Mouse (Mus musculus) limb, embryonic 11.5 days (tissue): ENCODE data around the gene Sncg. TPM values are rescaled to one million over a fixed set of nuclear protein-coding genes. Genes with fewer than 3 reads are reported as not detected.
A peak's percentile ranks its signal among the peaks of the same experiment; 100 is the strongest.

Source experiments
- ATAC-seq: fragments of 200-750 bp; cut with Nextera tagmentation; 2 replicates; pipeline ENCODE4 v1.8.0; 2017; ENCODE audit warnings: low read depth; ENCODE audit not compliant: insufficient number of reproducible peaks, low FRiP score, low TSS enrichment
- DNase-seq: peaks from one replicate; pipeline ENCODE4 v3.0.0-alpha.2; 2015; ENCODE audit warnings: low spot score
- H3K27ac ChIP-seq: fragments of 300-500 bp; sonication (generic); replicated peaks from 2 replicates; pipeline ENCODE4 v1.5.1; 2014; ENCODE audit warnings: low read depth, mild to moderate bottlenecking, low read length
- H3K27me3 ChIP-seq: fragments of 300-500 bp; sonication (generic); 2 replicates; pipeline ENCODE4 v1.6.1; 2014; ENCODE audit warnings: mild to moderate bottlenecking, low read length, mixed read lengths; ENCODE audit not compliant: control insufficient read depth, insufficient read depth
- H3K36me3 ChIP-seq: fragments of 300-500 bp; sonication (generic); 2 replicates; pipeline ENCODE4 v1.6.1; 2014; ENCODE audit warnings: mild to moderate bottlenecking, low read length, moderate library complexity, mixed read lengths; ENCODE audit not compliant: control insufficient read depth, insufficient read depth
- H3K4me1 ChIP-seq: fragments of 300-500 bp; sonication (generic); 2 replicates; pipeline ENCODE4 v1.6.1; 2014; ENCODE audit warnings: low read length, mixed read lengths; ENCODE audit not compliant: control insufficient read depth, insufficient read depth
- H3K4me2 ChIP-seq: fragments of 300-500 bp; sonication (generic); 2 replicates; pipeline ENCODE4 v1.6.1; 2014; ENCODE audit warnings: low read depth, mild to moderate bottlenecking, moderate library complexity; ENCODE audit not compliant: severe bottlenecking
- H3K4me3 ChIP-seq: fragments of 300-500 bp; sonication (generic); 2 replicates; pipeline ENCODE4 v1.5.1; 2014; ENCODE audit warnings: low read depth, low read length
- H3K9ac ChIP-seq: fragments of 300-500 bp; sonication (generic); 2 replicates; pipeline ENCODE4 v1.6.1; 2014; ENCODE audit warnings: mild to moderate bottlenecking, low read length
- H3K9me3 ChIP-seq: fragments of 300-500 bp; sonication (generic); 2 replicates; pipeline ENCODE4 v1.6.1; 2016; ENCODE audit warnings: low read length; ENCODE audit not compliant: control insufficient read depth
- WGBS: fragments of 180-500 bp; shearing (Covaris S2); extraction: QIAGEN DNeasy Blood & Tissue Kit; methylation state at CpG from one replicate; pipeline ENCODE4 v1.1.7; 2014; 5-methylcytosine and 5-hydroxymethylcytosine counted together
- polyA plus RNA-seq: library from polyadenylated mRNA; unstranded; fragments of >200 nt; fragmentation: Nextera tagmentation; extraction: Ambion mirVana; gene quantifications from 2 replicates; pipeline ENCODE4 v1.2.1, GENCODE M21; 2014

Sncg gene
- polyA plus RNA-seq, 1 experiment from 2014 or later, result 3.5 TPM

- Histone ChIP-seq H3K9me3 (no peaks in the 10 kb centered on the region; the same call in 1 of the 2 replicates), H3K36me3 (peaks cover 2% of the 10 kb centered on the region), H3K27ac (no peak overlapping the region), H3K4me3 (no peak overlapping the region), H3K4me1 (no peaks in the 10 kb centered on the region), H3K4me2 (no peak overlapping the region), H3K9ac (no peak overlapping the region), H3K27me3 (no peaks in the 10 kb centered on the region)
- WGBS, result 96% methylated on average over 3 of the region's 3 CpGs
- DNase-seq (no peak), ATAC-seq (no peak)
Measured at GRCm38 (mm10) chr14:34400021-34400420, 25.4 kb upstream of the Sncg start.

- H3K9me3 ChIP-seq, result no peaks in the 10 kb centered on the region; the same call in 1 of the 2 replicates
- no peak overlapping the region for H3K4me2 ChIP-seq
- H3K27ac ChIP-seq, result no peak overlapping the region
- DNase-seq (no peak), ATAC-seq (no peak)
- no peaks in the 10 kb centered on the region for H3K27me3 ChIP-seq
- no peak overlapping the region for H3K4me3 ChIP-seq
- 95% methylated on average over 6 of the region's 6 CpGs for WGBS
- H3K4me1 ChIP-seq, result no peaks in the 10 kb centered on the region
- H3K36me3 ChIP-seq, result peaks cover 2% of the 10 kb centered on the region
- H3K9ac ChIP-seq, result no peak overlapping the region
Measured at GRCm38 (mm10) chr14:34399301-34399700, 24.7 kb upstream of the Sncg start.

GRCm38 (mm10) chr14:34398901-34399300 lies 24.3 kb upstream of the Sncg start:
- Histone ChIP-seq H3K4me2 (no peak overlapping the region), H3K36me3 (peaks cover 2% of the 10 kb centered on the region), H3K4me1 (no peaks in the 10 kb centered on the region), H3K9me3 (no peaks in the 10 kb centered on the region; the same call in 1 of the 2 replicates), H3K4me3 (no peak overlapping the region), H3K27ac (no peak overlapping the region), H3K27me3 (no peaks in the 10 kb centered on the region), H3K9ac (no peak overlapping the region)
- DNase-seq (no peak), ATAC-seq (no peak)
- WGBS, result 93% methylated on average over 21 of the region's 21 CpGs

- H3K9me3 ChIP-seq, result no peaks in the 10 kb centered on the region; the same call in 1 of the 2 replicates
- H3K4me2 ChIP-seq, result no peak overlapping the region
- H3K9ac ChIP-seq, result no peak overlapping the region
- 89% methylated on average over 5 of the region's 5 CpGs for WGBS
- H3K27ac ChIP-seq, result no peak overlapping the region
- DNase-seq (no peak), ATAC-seq (no peak)
- H3K36me3 ChIP-seq, result peaks cover 2% of the 10 kb centered on the region
- H3K4me3 ChIP-seq, result no peak overlapping the region
- no peaks in the 10 kb centered on the region for H3K27me3 ChIP-seq
- no peaks in the 10 kb centered on the region for H3K4me1 ChIP-seq
Measured at GRCm38 (mm10) chr14:34397871-34398270, 23.3 kb upstream of the Sncg start.

- Histone ChIP-seq H3K4me1 (no peaks in the 10 kb centered on the region), H3K27me3 (no peaks in the 10 kb centered on the region), H3K36me3 (no peaks in the 10 kb centered on the region), H3K9me3 (no peaks in the 10 kb centered on the region), H3K4me2 (no peak overlapping the region), H3K9ac (no peak overlapping the region), H3K27ac (no peak overlapping the region), H3K4me3 (no peak overlapping the region)
- ATAC-seq (no peak), DNase-seq (no peak)
- WGBS, result 81% methylated on average over 4 of the region's 4 CpGs
Measured at GRCm38 (mm10) chr14:34393295-34393694, 18.7 kb upstream of the Sncg start.

GRCm38 (mm10) chr14:34382921-34383704 lies 8.5 kb upstream of the Sncg start:
- ATAC-seq, result no peak
- Histone ChIP-seq H3K36me3 (no peaks in the 10 kb centered on the region), H3K9ac (no peak overlapping the region), H3K4me1 (peaks cover 8% of the 10 kb centered on the region), H3K27me3 (no peaks in the 10 kb centered on the region), H3K4me3 (no peak overlapping the region), H3K27ac (no peak overlapping the region), H3K9me3 (no peaks in the 10 kb centered on the region), H3K4me2 (no peak overlapping the region)
- 88% methylated on average over 9 of the region's 9 CpGs for WGBS
- DNase-seq, result no peak

GRCm38 (mm10) chr14:34378560-34379331 lies 4.2 kb upstream of the Sncg start:
- no peak overlapping the region; the same call in 1 of the 2 replicates for H3K4me2 ChIP-seq
- H3K9me3 ChIP-seq, result no peaks in the 10 kb centered on the region
- peak; percentile 67 for ATAC-seq
- no peaks in the 10 kb centered on the region for H3K27me3 ChIP-seq
- H3K9ac ChIP-seq, result no peak overlapping the region; the same call in 1 of the 2 replicates
- no peak overlapping the region for H3K4me3 ChIP-seq
- H3K27ac ChIP-seq, result peak overlapping the region; percentile 79
- peak; percentile 67 for DNase-seq
- no peaks in the 10 kb centered on the region for H3K36me3 ChIP-seq
- WGBS, result 46% methylated on average over 11 of the region's 11 CpGs
- peaks cover 8% of the 10 kb centered on the region for H3K4me1 ChIP-seq

GRCm38 (mm10) chr14:34377121-34377520 lies 2.5 kb upstream of the Sncg start:
- Histone ChIP-seq H3K4me1 (peaks cover 8% of the 10 kb centered on the region), H3K4me3 (no peak overlapping the region), H3K4me2 (no peak overlapping the region; the same call in 1 of the 2 replicates), H3K27ac (no peak overlapping the region), H3K9ac (no peak overlapping the region), H3K9me3 (no peaks in the 10 kb centered on the region), H3K36me3 (no peaks in the 10 kb centered on the region), H3K27me3 (no peaks in the 10 kb centered on the region)
- ATAC-seq, result no peak
- no peak for DNase-seq
- 80% methylated on average over 4 of the region's 4 CpGs for WGBS
